Mouse (Mus musculus) natural killer cell, adult 2 months (primary cell): ENCODE data around the gene Zfp202.
"Not testable (repeated sequence)": the region's sequence is repeated elsewhere in the genome, so short reads cannot be mapped to it uniquely, and the experiment has no call there.

Source experiments
- DNase-seq, 2 experiments: peaks; one replicate each; pipeline ENCODE4 v3.0.0; 2022; ENCODE audit warnings: low spot score in 2 of 2

Zfp202 gene

DNA sequence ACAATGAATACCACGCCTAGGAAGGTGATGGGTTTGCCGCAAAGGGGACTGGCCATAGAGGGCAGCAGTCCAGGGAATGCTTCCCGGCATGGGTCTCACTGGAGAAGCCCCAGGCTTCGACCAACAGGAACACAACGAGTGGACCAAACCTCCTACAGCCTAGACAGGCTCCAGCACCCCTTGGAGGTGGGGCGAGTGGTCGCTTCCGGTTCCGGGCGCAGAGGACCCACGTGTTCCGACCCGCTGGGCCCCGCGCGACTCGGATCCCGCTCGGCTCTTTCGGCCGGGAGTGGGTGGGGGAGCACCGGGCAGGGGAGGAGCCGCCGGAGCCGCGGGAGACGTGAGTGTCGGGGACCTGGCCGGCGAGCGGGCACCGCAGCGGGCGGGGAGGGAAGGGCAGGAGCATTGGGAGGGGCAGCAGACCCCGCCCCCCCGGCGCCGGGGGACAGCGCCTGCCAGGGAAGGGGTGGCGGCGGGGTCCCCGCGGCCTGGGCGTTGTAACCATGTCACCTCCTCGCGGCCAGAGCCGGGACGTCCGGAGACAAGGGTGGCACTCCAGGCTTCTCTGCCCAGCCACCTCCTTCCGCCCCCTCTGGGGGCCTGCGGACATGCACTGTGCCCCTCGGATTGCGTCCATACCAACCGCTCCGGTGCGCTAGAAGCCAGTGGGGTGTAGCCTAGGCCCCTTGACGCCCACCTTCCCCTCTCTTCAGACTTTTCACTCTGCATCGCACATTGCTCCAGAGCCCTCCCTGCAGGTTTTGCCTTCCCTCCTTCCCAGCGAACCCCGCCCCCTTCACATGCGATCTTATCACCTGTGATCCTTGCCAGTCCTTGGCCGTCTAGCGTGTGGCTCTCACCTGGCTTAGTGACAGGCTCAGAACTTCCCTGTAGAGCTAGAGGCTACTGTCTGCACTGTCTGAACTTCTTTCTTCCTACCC lies at the start of gene Zfp202:
Gene Zfp202, plus strand, starts transcription at position 219 of the 941 bp plus-strand sequence.
- DNase-seq: peak; percentile 70 to 72

DNA sequence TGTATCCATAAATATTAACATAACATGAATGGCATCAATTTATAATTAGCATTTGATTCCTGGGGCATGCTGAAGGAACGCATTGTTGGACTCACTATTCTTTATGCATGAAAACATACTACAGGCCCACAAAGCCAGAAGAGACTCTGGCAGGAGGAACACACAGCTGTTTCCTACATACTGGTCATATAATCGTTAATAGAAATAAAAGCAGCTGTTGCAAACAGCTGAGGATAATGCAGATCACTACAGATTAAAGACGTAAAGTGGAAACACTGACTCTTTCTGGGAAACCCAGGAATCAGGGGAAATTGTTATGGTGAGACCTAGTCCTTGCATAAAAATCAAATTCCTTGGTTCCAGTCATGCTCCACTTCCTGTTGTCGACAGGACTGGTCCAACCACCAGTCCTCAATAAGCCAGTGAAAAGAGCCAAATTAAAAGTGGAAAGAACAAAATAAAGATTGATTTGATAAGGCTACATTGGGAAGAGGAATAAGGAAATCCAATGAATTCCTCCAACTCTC lies 36.9 kb upstream of the Zfp202 start:
- DNase-seq: no peak

DNA sequence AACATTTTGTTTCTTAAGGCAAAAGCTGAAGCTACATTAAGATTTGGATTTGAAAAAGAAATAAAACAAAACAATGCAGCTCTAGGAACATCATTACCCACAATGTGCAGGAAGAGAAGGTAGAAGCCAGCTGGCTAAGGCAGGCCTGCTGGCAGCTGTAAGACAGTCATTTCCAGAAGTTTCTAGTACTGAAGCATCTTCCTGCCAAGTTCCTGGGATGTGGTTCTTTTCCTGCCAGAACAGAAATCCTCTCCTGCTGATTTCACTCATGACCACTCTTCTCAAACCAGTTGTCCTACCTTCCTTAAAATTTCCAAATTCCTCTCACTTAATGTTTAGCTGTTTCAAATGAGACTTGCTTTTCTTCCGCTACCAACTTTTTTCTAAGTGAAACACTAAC lies 25.7 kb upstream of the Zfp202 start:
- DNase-seq: no peak

DNA sequence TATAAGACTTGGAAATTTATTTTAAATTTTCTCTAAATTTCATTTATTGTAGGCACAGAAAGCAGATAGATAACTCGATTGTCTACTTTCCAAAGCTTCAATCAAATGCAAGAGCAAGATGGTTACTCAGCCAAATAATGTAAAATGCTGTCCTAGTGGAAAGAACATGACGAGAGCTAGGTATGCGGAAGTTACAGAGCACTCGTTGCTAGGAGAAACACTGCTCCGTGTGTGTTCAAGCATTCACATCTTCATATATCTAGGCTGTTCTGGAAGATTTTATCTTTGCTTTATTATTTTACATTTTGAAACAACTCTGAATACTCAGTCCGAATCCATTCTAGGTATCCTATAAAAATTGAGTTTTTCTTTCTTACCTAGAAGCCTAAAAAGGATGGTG lies 15.1 kb upstream of the Zfp202 start:
- no peak for DNase-seq

DNA sequence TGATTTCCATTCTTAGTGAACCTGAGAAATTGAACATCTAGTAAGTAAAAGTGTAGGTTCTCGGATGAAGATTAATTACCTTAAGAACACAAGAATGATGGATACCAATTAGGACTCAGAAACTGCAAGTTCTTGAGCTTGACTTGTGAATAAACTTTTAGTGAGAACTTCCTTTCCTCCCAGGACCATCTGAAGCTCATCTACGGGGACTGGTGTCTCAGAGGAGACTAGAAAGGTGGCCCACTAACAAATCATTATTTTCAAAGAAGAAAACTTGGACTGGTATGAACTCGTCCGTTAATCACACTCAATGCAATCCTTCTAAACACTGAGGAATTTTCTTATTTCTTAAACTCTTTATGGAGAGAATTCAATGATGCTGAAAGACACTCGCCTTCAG lies 11.5 kb upstream of the Zfp202 start, which contains the start of gene Olfr986:
Gene Olfr986, plus strand, starts transcription at position 301 of the 400 bp plus-strand sequence.
- no peak for DNase-seq

DNA sequence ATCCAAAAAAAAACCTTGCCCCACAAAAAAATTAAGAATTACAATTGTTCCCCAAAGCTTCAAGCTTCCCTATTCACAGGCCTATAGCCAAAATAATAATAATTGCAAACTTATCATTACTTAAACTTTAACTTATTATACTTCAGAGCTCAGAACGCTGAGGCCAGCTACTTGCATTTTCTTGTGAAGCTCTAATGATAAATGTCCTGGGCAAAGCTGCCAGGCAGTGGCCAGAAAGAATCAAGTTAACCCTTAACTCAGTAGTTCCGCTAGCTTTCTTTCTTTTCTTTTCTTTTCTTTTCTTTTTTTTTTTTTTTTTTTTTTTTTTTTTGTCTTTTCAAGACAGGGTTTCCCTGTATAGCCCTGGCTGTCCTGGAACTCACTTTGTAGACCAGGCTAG lies 7.0 kb upstream of the Zfp202 start:
- not testable (repeated sequence) for DNase-seq

DNA sequence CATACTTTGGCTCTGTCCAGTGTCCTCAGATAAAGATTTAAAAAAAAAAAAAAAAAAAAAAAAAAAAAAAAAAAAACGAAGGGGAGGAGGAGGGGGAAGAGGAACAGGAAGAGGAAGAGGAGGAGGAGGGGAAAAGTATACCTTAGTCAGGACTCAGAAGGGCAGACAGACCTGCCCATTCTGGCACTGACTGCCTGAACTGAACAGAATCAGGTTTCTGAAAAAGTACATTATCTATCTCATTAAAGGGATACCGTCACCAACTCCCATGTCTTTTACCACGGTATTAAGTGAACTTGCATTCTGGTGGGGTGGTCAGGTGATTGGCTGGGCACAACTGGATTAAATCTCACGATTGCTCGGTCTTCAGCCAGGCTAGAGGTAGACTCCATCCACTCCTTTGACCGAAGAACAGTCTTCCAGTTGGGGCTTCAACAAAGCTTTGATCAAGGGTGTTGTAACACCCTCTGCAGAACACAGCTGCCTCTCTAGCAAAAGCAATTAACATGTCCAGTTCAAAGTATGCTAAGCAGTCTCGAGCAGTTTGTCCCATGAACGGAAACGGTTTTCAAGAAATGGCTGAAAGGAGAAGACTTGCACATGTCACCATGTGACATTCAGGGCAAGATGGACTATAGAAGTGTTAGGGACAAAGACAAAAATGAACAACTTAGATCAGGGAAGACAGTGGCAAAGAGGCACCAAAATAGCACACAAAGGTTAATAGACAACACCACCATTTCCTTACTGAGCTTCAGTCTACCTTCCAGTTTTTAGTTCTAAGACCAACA lies 835 bp upstream of the Zfp202 start:
- DNase-seq: no peak

DNA sequence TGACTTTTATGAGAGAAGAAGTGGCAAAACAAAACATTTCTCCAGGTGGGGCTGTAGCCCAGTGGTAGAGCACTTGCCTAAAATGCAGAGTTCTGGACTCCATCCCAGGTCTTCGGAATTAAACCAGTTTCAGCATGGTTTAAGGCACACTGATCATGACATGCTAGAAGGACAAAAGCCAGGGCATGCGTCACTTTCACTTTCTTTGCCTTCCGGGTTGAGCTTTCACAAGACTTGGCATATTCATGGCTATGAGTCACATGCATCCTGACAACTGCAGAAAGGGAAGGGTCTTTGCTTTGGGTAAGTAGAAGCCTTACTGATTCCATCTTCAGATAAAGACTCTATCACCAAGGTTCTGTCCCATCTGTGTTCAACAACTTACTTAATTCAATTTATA lies 3.9 kb downstream of the Zfp202 start:
- no peak for DNase-seq

DNA sequence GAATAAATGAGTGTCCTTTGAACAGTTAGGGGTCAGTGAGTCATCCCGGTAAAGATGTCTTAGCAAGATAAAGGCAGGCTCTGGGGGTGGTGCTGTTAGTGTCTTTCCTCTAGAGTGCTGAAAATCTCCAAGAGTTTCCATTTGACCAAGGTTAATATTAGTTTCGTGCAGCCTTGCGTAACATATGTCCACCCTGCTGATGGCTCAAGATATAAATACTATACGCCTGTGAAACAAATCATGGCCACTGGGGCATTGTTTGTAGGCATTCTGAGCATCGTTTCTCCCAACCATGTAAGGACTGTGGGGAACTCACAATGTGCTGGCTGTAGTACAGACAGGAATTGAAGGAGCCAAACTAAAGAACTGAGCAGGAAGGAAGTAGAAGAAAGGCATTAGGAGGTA lies 14.4 kb downstream of the Zfp202 start:
- no peak for DNase-seq

DNA sequence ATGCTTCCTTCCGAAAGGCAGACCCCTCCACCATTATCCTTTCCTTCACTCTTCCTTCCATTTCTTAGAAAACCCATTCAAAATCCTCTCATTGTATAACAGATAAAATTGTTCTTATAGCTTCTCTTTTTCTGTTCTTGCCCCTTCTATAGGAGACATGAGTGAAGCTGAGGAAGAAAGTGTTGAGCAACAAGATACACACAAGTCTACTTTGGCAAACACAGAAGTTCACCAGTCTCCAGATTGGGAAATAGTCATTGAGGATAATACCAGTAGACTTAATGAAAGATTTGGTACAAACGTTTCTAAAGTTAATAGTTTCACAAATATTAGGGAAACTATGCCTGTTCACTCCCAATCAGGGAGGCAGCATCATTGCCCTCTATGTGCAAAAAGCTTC lies 18.6 kb downstream of the Zfp202 start:
- no peak for DNase-seq

DNA sequence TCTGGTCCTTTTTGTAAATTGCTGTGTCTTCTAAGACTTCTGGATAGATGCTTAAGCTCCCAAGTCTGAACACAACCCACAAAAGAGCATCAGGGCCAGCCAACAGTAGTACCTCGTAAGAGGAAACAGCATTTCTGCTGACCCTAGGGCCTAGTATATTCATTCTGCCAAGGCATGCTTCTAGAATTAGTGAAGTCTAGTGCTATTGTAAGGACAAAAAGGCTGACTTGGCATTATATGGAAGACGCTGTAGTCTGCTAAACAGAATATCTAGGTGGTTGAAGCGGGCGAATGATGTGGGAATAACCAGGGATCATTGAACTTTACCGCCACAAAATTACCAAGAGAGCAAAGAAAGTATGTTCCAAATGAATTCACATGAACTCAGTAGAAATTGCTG lies 21.9 kb downstream of the Zfp202 start:
- DNase-seq: no peak

DNA sequence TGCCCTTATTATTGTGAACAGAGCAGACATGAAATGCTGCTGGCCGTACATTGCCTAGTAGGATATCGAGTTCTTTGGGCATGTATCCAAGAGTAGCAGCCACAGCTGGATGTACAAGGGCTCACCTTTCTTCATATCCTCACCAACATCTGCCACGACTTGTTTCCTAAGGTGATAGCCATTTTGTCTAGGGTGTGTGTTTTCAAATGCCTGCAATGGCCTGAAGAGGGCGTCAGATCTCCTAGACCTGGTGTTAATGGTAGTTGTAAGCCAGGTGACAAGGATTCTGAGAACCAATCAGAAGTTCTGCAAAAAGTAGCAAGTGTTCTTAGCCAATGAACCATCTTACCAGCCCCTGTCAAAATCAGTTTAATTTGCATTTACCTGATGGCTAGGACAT lies 24.5 kb downstream of the Zfp202 start:
- no peak for DNase-seq

DNA sequence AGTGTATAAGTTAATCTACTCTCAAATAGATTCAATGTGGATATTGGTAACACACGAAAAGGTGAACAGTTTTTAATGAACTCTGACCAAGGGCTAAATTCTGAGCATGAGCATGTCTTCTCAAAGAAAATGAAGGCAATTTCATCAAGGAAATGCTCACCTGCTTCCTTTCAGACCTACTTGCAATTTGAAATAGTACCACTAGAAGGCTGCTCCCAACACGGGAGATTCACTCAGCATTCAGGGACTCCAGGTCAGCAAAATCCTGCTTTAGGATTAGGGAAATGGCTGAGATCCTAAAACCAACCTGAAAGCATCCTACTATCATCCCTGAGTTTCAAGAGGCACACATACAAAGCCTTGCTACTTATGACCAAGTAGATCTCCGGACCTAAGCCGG lies 32.2 kb downstream of the Zfp202 start:
- no peak for DNase-seq

DNA sequence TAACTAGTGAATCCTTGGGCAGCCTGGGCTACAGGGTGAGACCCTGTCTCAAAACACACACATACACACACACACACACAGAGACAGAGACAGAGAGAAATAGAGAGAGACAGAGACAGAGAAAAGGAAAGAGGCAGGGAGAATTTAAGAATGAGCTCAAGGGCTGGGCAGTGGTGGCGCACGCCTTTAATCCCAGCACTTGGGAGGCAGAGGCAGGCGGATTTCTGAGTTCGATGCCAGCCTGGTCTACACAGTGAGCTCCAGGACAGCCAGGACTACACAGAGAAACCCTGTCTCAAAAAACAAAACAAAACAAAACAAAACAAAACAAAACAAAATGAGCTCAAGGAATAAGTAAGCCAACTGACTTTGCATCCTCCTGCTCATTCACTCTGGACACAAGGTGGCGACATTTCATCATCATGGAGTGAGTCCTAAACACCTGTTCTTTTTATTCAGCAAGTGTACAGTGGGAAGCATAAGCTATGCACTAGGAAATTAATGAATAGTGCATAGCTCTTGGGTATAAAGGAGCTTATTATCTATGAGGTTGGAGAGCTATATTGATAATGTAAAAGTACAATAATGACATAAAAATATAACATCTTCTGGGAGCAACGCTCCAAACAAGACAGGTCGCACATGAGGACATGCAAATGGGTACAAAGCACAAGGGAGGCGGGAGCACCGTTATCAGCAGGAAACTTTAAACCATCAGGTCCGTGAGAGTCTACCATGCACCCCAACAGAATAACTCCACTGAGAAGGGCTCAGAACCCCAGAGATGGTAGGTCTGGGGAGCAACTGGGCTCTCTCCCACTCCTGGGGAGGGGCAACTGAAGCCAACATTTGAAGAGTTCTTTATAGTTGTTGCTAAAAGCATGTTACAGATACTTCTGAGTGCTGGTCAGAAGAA lies 36.0 kb downstream of the Zfp202 start:
- DNase-seq: no peak

DNA sequence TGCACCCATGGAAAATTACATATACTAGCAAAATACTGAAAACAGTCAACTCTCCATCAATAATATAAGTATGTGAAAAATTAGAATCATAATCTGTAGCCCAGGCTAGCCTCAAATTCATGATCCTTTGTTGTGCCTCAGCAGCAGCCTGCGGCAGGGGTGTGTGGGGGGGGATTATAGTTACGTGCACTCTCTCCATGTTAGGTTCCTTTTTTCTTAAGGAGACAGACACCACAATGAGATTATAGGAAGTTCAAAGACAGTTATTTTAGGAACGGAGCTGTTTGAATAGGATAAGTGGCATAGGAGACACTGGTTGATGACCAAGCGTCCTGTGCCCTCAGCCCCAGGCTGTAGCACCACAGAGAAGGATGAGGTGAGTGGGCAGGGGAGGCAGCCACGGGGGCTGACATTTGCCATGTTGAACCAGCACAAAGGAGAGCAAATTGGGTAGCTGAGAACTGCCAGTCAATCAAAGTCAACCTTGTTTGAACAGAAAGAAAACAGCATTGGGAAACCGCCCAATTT lies 36.8 kb downstream of the Zfp202 start:
- no peak for DNase-seq

DNA sequence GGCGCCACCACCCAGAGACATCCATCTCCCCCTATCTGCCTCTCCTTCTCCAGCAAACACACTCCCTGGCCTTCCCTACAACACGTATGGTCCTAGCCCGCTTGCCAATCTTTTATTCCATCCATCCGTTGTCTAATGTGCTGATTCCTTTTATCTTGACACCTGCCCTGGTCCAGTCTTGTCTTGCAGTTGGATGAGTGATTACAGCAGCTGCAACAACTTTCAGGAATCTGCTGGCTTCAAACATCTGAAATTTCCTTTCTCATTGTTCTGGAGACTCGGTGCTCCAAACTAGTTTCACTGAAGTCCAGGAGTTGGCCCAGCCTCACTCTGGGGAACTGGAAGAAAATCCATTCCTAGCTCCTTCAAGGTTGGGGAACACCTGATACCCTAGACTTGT lies 37.4 kb downstream of the Zfp202 start:
- DNase-seq: no peak

DNA sequence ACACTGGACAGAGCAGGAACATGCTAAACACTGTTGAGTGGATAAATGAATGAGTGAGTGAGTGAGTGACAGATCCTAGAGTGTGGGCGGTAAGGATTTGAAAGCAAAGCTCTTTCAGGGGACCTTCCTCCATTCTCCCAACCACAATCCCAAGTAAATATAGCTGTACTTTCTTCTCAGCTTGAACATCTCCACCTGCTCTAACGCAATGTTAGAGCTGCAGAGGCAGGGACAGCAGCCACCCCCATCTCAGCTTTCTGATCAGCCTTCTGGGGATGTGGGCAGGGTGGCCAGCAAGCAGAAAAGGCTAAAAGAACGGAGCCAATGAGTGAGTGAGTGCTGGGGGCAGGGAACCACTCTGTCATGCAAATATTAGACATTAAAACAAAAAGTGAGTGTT lies 38.9 kb downstream of the Zfp202 start:
- no peak for DNase-seq

DNA sequence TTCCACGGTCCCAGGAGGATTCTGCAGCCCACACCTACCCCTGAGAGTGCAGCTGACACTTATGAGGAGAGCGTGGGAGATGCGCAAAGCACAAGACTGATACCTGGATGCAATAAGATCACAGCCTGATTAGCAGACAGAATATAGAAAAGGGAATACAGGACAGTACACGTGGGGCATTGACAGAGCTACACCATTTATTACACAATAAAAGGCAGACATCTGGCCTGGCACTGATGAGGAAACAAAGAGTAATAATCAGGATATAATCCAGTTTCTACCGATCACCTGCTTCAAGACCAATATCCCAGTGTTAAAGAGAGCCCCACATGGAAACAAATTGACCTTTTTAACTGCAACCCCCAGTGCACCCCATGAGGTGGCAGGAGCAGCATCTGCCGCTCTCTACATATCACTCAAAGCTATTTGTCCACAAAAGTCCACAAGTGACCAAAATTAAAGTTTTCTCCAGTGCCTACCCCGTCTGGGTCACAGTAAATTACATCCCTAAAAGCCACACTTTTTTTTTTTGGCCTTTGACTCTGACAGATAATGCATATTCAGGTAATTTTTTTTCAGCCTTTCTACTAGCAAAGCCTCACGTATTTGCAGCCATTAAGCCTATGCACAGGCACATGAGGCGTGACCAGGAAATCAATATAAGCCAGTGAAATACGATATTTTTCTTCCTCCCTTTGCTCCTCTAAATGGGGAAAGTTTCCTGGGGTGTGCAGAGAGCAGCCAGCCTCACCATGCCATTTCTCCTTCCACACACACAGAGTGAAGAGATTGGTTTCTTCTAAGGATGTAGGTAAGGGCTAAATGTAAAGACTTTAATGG lies 42.3 kb downstream of the Zfp202 start:
- DNase-seq: no peak

DNA sequence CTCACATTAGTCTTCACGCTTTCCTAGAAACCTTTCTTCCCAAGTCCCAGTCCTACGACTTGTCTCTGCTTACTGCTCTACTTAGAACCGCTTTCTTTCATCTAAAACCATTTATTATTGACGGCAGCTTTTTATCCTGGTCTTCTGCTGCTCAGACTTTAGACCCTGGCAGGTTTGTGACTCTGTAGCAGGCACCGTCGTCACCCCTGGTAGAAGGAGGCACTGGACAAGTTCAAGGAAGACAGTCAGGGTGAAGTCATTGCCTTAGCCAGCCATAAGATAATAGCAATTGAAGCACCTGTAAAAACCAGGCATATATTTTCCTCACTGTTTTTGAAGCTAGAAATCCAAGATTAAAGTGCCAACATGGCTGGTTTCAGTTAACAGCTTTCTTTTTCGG lies 43.1 kb downstream of the Zfp202 start:
- no peak for DNase-seq

DNA sequence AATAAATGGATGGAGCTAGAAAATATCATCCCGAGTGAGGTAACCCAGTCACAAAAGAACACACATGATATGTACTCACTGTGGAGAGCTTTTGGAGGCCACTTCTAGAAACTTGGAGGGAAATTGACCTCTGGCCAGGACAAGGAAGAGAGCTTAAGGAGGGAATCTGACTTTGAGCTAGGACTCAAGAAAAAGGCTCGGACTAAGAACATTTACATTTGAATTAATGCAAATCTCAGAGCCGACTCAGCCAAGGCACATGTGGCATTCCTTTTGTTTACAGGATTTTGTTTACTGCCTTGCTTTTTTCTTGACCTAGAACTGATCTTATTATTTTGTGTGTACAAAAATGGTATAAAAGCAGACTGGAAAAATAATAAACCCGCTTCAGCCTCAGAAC lies 47.6 kb downstream of the Zfp202 start:
- no peak for DNase-seq
